Mouse (Mus musculus) CH12.LX (cell line): Measurements from ENCODE around the gene Fabp2. TPM values are rescaled to one million over a fixed set of nuclear protein-coding genes. Genes with fewer than 3 reads are reported as not detected.

Source experiments
- DNase-seq: peaks from one replicate; pipeline ENCODE4 v3.0.0-alpha.2; 2013; ENCODE audit errors: extremely low read depth
- H3K27ac ChIP-seq: 2 replicates; pipeline ENCODE4 v1.5.1; 2012; ENCODE audit warnings: low read depth, mild to moderate bottlenecking, control low read depth, moderate library complexity; ENCODE audit not compliant: insufficient read depth
- H3K27me3 ChIP-seq: replicated peaks from 2 replicates; pipeline ENCODE3; 2012; ENCODE audit warnings: inconsistent platforms
- H3K36me3 ChIP-seq, 2 experiments: replicated peaks in 1 of 2; 2 replicates each; pipeline versions ENCODE3 to v1.6.1; 2012; ENCODE audit warnings: inconsistent platforms in 1 of 2, low read length in 1 of 2, mild to moderate bottlenecking in 1 of 2, mixed read lengths in 1 of 2, moderate library complexity in 1 of 2; ENCODE audit not compliant: control insufficient read depth in 1 of 2, insufficient read depth in 1 of 2
- H3K4me1 ChIP-seq, 2 experiments: 2 replicates each; pipeline ENCODE4 v1.6.1; 2012; ENCODE audit warnings: inconsistent platforms in 1 of 2, moderate library complexity in 1 of 2; ENCODE audit not compliant: insufficient read depth in 2 of 2, control insufficient read depth in 1 of 2
- H3K4me2 ChIP-seq: 2 replicates; pipeline ENCODE4 v1.6.1; 2012; ENCODE audit warnings: low read depth, mild to moderate bottlenecking, control low read depth; ENCODE audit not compliant: poor library complexity, insufficient read depth, severe bottlenecking
- H3K4me3 ChIP-seq, 3 experiments: fragments of 150-350 bp in 1 of 3; sonication (generic) in 1 of 3; replicated peaks in 1 of 3; 2 replicates each; pipeline versions ENCODE3 to v1.5.1; 2011 to 2012; ENCODE audit warnings: low read depth in 2 of 3, low read length in 2 of 3, mild to moderate bottlenecking in 2 of 3, moderate library complexity in 2 of 3, control low read depth in 1 of 3, improper control_type of control experiment in 1 of 3, inconsistent platforms in 1 of 3, mixed read lengths in 1 of 3; ENCODE audit not compliant: poor library complexity in 1 of 3
- H3K79me2 ChIP-seq: replicated peaks from 2 replicates; pipeline ENCODE4 v1.6.1; 2012; ENCODE audit warnings: mild to moderate bottlenecking, moderate library complexity; ENCODE audit not compliant: control insufficient read depth, poor library complexity, insufficient read depth, severe bottlenecking; ENCODE audit errors: extremely low read depth
- H3K9ac ChIP-seq: 2 replicates; pipeline ENCODE4 v1.6.1; 2012; ENCODE audit warnings: low read depth, mild to moderate bottlenecking, control low read depth, moderate library complexity; ENCODE audit not compliant: insufficient read depth
- H3K9me3 ChIP-seq: replicated peaks from 2 replicates; pipeline ENCODE3; 2012; ENCODE audit warnings: low read length, inconsistent platforms, mixed read lengths
- BHLHE40 ChIP-seq: IDR thresholded peaks from 2 replicates; pipeline ENCODE4 v1.6.1; 2011; ENCODE audit warnings: mild to moderate bottlenecking, low read depth, low read length, improper control_type of control experiment
- CTCF ChIP-seq, 2 experiments: IDR thresholded peaks in 1 of 2; conservative IDR thresholded peaks in 1 of 2; 2 replicates each; pipeline ENCODE4 v1.5.1; 2011 to 2012; ENCODE audit warnings: low read depth in 2 of 2, low read length in 2 of 2, improper control_type of control experiment in 1 of 2, inconsistent platforms in 1 of 2, mild to moderate bottlenecking in 1 of 2, moderate library complexity in 1 of 2
- E2F4 ChIP-seq: IDR thresholded peaks from 2 replicates; pipeline ENCODE4 v1.6.1; 2011; ENCODE audit warnings: low read depth, low read length, improper control_type of control experiment; ENCODE audit not compliant: insufficient replicate concordance
- ELF1 ChIP-seq: IDR thresholded peaks from 2 replicates; pipeline ENCODE4 v1.6.1; 2014; ENCODE audit warnings: low read depth, mild to moderate bottlenecking, inconsistent platforms, low read length, improper control_type of control experiment
- ETS1 ChIP-seq: conservative IDR thresholded peaks from 2 replicates; pipeline ENCODE4 v1.6.1; 2012; ENCODE audit warnings: low read depth, mild to moderate bottlenecking, inconsistent platforms, low read length, improper control_type of control experiment, moderate library complexity
- GABPA ChIP-seq: IDR thresholded peaks from 2 replicates; pipeline ENCODE4 v1.6.1; 2012; ENCODE audit warnings: low read depth, low read length, improper control_type of control experiment, inconsistent platforms; ENCODE audit not compliant: insufficient replicate concordance
- JUN ChIP-seq: IDR thresholded peaks from 2 replicates; pipeline ENCODE4 v1.6.1; 2011; ENCODE audit warnings: low read depth, mild to moderate bottlenecking, low read length, improper control_type of control experiment, moderate library complexity; ENCODE audit not compliant: insufficient read depth
- JUND ChIP-seq: conservative IDR thresholded peaks from 2 replicates; pipeline ENCODE4 v1.6.1; 2011; ENCODE audit warnings: low read depth, low read length, improper control_type of control experiment
- MAFK ChIP-seq: IDR thresholded peaks from 2 replicates; pipeline ENCODE4 v1.6.1; 2011; ENCODE audit warnings: low read length, improper control_type of control experiment; ENCODE audit not compliant: insufficient replicate concordance
- MAX ChIP-seq: IDR thresholded peaks from 2 replicates; pipeline ENCODE4 v1.6.1; 2011; ENCODE audit warnings: low read length, improper control_type of control experiment
- MAZ ChIP-seq: IDR thresholded peaks from 2 replicates; pipeline ENCODE4 v1.6.1; 2012; ENCODE audit warnings: low read depth, mild to moderate bottlenecking, inconsistent platforms, low read length, improper control_type of control experiment, moderate library complexity
- MEF2A ChIP-seq: IDR thresholded peaks from 2 replicates; pipeline ENCODE4 v1.6.1; 2014; ENCODE audit warnings: low read depth, mild to moderate bottlenecking, inconsistent platforms, low read length, improper control_type of control experiment, borderline replicate concordance
- PAX5 ChIP-seq: IDR thresholded peaks from 2 replicates; pipeline ENCODE4 v1.6.1; 2012; ENCODE audit warnings: low read length, inconsistent platforms, mixed read lengths
- RAD21 ChIP-seq: IDR thresholded peaks from 2 replicates; pipeline ENCODE4 v1.6.1; 2011; ENCODE audit warnings: low read depth, mild to moderate bottlenecking, low read length, improper control_type of control experiment, moderate library complexity
- SMC3 ChIP-seq: IDR thresholded peaks from 2 replicates; pipeline ENCODE4 v1.6.1; 2011; ENCODE audit warnings: low read depth, low read length, improper control_type of control experiment
- TBP ChIP-seq: conservative IDR thresholded peaks from 2 replicates; pipeline ENCODE4 v1.6.1; 2011; ENCODE audit warnings: low read depth, low read length, improper control_type of control experiment
- USF1 ChIP-seq: IDR thresholded peaks from 2 replicates; pipeline ENCODE4 v1.6.1; 2014; ENCODE audit warnings: low read depth, mild to moderate bottlenecking, inconsistent platforms, low read length, improper control_type of control experiment
- ZNF384 ChIP-seq: IDR thresholded peaks from 2 replicates; pipeline ENCODE4 v1.6.1; 2012; ENCODE audit warnings: low read depth, low read length, improper control_type of control experiment, inconsistent platforms
- dilution Hi-C: fragments of 300-500 bp; cut with MboI; formaldehyde crosslinking; loops from 2 replicates; pipeline ENCODE4 v1.14.3; 2020; ENCODE audit warnings: low sequenced_read_pairs; ENCODE audit not compliant: extremely low pct_unique_long_range_greater_than_20kb, extremely low pct_ligation_motif_present
- in situ Hi-C: fragments of 300-500 bp; cut with MboI; formaldehyde crosslinking; loops from 3 replicates; pipeline ENCODE4 v1.14.3; 2019; ENCODE audit warnings: low sequenced_read_pairs, low pct_ligation_motif_present, low pct_unique_long_range_greater_than_20kb, mixed read lengths
- polyA plus RNA-seq: library from polyadenylated mRNA; unstranded; fragments of >175 nt; gene quantifications from 2 replicates; pipeline ENCODE4 v1.2.1, GENCODE M21; 2012; ENCODE audit warnings: low read depth; ENCODE audit not compliant: insufficient read length
- total RNA-seq, 2 experiments: library from RNA; depleted of rRNA; stranded (reverse); fragments of 300-350 nt in 1 of 2; fragments of >200 nt in 1 of 2; gene quantifications; 2 replicates each; pipeline ENCODE4 v1.2.3; 2012 to 2014

Fabp2 gene
- total and polyA plus RNA-seq, 3 experiments = not detected

GRCm38 (mm10) chr3:122855149-122855548, 39.7 kb upstream of the Fabp2 start:
- TF ChIP-seq MAZ (no peak), SMC3 (no peak), ELF1 (no peak), E2F4 (no peak), JUND (no peak), TBP (no peak), BHLHE40 (no peak), JUN (no peak), ZNF384 (no peak), PAX5 (no peak), USF1 (no peak), MAX (no peak), MEF2A (no peak)
- in situ Hi-C loops = no loop called here

GRCm38 (mm10) chr3:122859829-122860228, 35.0 kb upstream of the Fabp2 start:
- dilution Hi-C loops = no loop called here
- Histone ChIP-seq H3K4me1 (no peaks in the 10 kb centered on the region), H3K9ac (no peak overlapping the region), H3K4me3 (no peak overlapping the region), H3K79me2 (no peaks in the 10 kb centered on the region), H3K36me3 (no peaks in the 10 kb centered on the region), H3K27me3 (no peaks in the 10 kb centered on the region), H3K4me2 (no peak overlapping the region), H3K9me3 (no peaks in the 10 kb centered on the region), H3K27ac (no peak overlapping the region)
- in situ Hi-C loops = no loop called here
- DNase-seq = no peak
- TF ChIP-seq ETS1 = no peak
- peak; percentile 56 for TF ChIP-seq RAD21
- peak in 1 of 2 experiments; percentile 56; a peak in 2 of 4 replicates for TF ChIP-seq CTCF (conservative IDR thresholded peaks at IDR 0.05 in 1 of 2, IDR thresholded peaks at IDR 0.05 in 1 of 2; ENCODE audit: low read depth in 2 of 2, low read length in 2 of 2)
- no peak for TF ChIP-seq GABPA
- TF ChIP-seq SMC3 = peak; percentile 53
- no peak for TF ChIP-seq MAFK

More at GRCm38 (mm10) chr3:122855149-122855548, 39.7 kb upstream of the Fabp2 start:
- Histone ChIP-seq H3K4me2 (no peak overlapping the region), H3K9ac (no peak overlapping the region), H3K79me2 (no peaks in the 10 kb centered on the region), H3K36me3 (no peaks in the 10 kb centered on the region), H3K9me3 (no peaks in the 10 kb centered on the region), H3K27me3 (no peaks in the 10 kb centered on the region), H3K4me3 (no peak overlapping the region), H3K27ac (no peak overlapping the region), H3K4me1 (no peaks in the 10 kb centered on the region)
- dilution Hi-C loops = no loop called here
- DNase-seq = no peak
